Mouse (Mus musculus) hematopoietic stem cell, adult 5-6 weeks (primary cell): ENCODE measurements around the gene Ube2cbp. TPM values are rescaled to one million over a fixed set of nuclear protein-coding genes. Genes with fewer than 3 reads are reported as not detected.

Experiments
- ATAC-seq, 2 experiments: fragments of 125-278 bp in 1 of 2; replicated peaks in 1 of 2; 2 replicates each; pipeline ENCODE4 v1.8.0; 2016 to 2017; ENCODE audit warnings: inconsistent platforms in 2 of 2, mild to moderate bottlenecking in 2 of 2, moderate number of reproducible peaks in 2 of 2, low read depth in 1 of 2, moderate TSS enrichment in 1 of 2; ENCODE audit not compliant: low FRiP score in 2 of 2, poor library complexity in 2 of 2, severe bottlenecking in 2 of 2, insufficient read depth in 1 of 2, low TSS enrichment in 1 of 2
- total RNA-seq: library from RNA; stranded (forward); fragments of 172-1452, 232-1000 nt; gene quantifications from 2 replicates; pipeline ENCODE4 v1.2.3, GENCODE M21; 2017

Ube2cbp gene
- total RNA-seq, 1 experiment from 2014 or later = 7.3 TPM

DNA sequence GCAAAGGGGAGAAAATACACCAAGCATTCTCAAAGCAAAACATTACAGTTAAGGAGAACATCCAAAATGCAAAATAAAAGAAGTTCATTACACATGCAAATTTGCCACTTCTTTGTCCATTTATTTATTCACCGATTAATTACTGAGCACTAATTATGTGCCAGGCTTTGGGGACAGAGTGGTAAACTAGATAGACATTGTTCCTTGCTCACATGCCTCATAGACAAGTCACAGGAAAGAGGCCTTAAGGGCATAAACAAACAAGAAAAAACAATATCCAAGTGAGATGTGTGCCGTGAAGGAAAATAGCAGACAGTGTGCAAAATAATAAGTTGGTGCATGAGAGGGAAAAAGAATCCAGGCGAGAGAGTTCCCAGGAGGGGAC is 177.2 kb downstream of the Ube2cbp start:
- no peak for ATAC-seq

DNA sequence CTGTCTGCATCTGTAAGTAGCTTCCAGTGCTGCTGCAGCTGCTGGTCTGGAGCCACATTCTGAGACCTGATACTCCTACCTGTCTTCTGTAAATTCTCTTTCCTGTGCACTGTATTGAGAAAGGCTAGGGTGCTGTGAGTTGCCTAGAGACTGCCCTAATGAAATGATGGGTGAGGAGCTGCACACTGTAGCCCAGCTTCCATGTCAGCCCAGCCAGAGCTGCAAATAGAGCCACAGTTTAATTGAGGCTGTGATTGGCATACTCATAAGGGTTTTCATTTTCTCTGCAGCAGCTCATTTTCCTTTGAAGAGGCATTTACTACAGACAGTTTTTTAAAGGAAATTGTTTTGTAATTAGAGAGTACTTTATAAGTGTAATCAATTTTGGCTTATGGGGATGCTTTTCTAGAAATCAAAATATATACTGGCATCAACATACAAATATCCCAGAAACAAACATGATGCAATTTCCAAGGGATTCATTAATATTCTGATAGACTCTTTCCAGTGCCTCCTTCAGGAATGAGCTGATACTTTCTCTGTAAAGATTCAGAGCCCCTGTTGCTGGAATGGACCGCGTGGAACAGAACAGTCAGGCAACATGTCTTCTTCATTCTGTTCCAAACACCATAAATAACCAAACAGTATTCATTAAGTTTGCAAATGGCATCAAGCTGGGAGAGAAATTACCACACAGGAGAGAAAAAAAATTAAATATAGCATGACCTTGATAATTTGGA is 177.8 kb downstream of the Ube2cbp start:
- no peak for ATAC-seq

GRCm38 (mm10) chr9:86282555-86282954 is 182.2 kb downstream of the Ube2cbp start:
- no peak for ATAC-seq

DNA sequence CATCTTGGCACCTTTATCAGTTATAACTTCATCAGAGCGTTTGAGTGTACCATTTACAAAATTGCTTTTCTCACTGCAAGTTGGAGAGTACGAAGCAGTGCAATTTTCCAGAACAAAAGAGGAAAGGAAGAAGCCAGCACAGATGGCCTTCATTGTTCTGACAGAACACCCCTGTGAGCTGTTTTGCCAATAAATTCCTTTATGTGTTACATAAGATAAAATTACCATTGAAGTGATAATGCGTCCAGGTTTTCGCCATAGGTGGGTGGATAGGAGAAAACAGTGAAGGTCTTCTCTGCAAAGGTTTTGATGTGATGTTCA is 183.6 kb downstream of the Ube2cbp start:
- no peak for ATAC-seq

DNA sequence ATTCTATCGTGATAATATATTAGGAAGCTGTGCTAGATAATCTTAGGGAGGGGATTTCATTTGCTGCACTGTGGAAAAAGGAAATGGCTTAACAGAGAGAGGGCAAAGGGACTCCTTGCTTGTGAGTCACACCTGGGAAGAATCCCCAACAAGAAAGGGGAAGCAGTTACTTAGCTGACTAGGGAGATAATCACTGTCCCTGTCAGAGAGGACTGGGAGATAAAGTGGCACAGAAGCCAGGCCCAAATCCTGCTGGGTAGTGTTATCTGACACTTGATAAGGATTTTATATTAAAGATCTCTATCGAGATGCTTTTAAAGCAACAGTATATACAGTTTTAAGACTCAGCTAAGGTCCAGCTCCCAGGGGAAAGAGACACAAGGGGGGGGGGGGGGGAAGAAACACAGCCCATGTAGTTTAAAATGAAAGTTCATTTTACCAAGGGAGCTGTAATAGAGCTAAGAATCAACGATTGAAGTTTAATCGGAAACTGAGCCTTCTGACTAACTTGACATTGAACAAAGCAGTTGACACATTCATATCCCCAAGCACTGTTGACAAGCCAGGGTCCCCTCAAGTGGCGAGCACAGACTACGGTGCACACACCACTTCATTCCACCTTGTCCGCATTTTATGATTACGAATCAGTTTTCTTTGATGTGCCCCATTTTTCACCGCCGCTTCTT is 184.1 kb downstream of the Ube2cbp start:
- no peak for ATAC-seq

DNA sequence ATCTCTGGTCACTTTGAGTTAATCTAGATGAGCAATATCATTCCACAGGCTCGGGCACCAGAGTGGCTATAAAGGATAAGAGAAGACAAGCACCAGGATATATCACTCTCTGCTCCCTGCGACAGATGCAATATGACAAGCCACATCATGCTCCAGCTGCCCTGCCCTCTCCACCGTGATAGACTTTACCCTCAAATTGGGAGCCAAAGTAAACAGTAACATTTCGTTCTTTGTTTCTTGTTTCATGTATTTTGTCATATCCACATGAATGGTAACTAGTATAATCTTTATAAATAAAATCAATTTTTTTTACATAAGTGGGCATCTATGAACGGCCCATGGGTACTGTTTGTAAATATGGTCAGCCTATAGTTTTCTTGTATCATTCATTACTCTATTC is 195.2 kb downstream of the Ube2cbp start:
- no peak for ATAC-seq

DNA sequence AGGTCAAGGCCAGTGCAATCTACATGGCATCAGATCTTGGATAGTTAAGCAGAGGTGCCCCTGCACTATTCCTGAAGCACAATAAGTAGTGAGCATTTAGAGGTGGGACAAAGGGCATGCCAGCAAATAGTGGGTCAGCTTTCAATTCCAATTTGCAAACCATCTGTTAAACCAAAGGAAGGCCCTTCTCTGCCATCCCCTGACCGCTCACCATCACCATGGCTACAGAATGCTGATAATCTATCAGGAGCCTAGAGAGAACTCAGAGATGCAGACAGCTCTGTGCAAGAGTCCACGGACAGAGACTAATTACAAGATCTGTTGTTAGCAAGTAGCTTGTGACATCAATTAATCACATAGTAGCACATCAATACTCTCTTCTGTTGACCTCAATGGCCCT is 198.1 kb downstream of the Ube2cbp start:
- ATAC-seq = no peak

Other genes starting within 250 kb of the Ube2cbp start
- gene Dop1a, start 2.2 kb upstream of the Ube2cbp start, total RNA-seq = 27.4 and 37.0 TPM in 2 replicates
- 16.8 and 17.5 TPM in 2 replicates for gene Pgm3, start 106.9 kb upstream of the Ube2cbp start, total RNA-seq
- gene Rwdd2a, start 107.0 kb upstream of the Ube2cbp start, total RNA-seq = 2.4 and 4.8 TPM in 2 replicates
- 0.25 and 0.69 TPM in 2 replicates for gene Me1, start 231.0 kb upstream of the Ube2cbp start, total RNA-seq